Mouse (Mus musculus) kidney, postnatal 10 days (tissue): ENCODE results near the gene Hfm1.

Source experiments
- DNase-seq: peaks from one replicate; pipeline ENCODE4 v3.0.0; 2021; ENCODE audit warnings: mixed read lengths

Gene Hfm1

DNA sequence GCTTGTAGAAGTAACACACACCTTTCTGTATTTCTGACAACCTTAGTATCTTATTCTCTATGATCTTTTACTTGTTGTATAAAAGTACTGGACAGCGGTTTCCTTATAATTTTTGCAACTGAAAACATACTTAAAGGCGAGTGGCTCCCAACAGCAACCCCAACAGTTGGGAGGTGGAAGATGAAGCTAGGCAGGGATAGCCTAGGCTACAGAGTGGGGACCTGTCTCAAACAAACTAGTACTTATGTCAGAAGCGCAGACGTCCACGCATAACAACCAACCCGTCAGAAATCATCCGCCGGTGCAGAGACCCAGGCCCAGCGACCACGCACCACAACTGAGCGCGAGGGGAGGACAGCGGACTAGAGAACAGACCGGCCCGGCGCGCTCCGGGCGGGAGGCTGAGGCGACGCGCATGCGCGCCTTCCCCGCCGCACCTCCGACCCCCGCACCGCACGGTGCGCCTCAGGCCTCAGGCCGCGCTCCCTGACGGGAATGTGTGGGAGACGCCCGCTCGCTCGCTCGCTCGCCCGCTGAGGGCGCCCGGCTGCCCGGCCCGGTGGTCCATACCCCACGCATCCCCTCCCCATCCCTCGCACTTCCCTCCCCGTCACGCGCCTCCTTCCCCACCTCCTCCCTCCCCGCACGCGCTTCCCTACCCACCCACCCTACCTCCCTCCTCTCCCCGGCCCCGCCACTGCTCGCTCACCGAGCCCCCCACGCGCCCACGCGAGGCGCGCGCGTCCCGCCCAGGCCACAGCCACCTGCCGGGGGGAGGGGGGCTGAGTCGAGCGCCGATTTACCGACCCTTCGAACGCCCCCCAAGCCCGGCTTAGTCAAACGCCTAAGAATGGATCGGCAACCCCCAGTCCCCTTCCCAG, at the start of gene Hfm1:
Gene Hfm1, minus strand, starts transcription at position 834 of the 881 bp plus-strand sequence.
- peak; percentile 70 for DNase-seq

DNA sequence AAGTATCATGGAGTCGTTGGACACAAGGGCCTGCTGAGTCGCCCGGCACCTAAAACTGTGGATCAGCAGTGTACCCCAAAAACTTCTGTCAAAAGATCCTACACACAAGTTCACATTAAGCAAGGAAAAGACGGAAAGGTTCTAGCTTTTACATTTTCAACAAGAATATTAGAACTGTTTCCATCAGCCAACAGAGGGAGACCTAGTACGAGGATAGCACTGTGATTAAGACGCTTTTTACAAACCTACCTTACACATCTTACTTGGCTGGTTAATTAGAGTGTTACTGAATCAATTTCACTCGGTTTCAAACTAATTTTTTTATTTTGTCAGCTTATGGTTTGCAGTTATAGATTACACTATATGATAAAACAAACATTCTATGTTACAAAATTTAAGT, 47.8 kb upstream of the Hfm1 start:
- DNase-seq, result no peak

DNA sequence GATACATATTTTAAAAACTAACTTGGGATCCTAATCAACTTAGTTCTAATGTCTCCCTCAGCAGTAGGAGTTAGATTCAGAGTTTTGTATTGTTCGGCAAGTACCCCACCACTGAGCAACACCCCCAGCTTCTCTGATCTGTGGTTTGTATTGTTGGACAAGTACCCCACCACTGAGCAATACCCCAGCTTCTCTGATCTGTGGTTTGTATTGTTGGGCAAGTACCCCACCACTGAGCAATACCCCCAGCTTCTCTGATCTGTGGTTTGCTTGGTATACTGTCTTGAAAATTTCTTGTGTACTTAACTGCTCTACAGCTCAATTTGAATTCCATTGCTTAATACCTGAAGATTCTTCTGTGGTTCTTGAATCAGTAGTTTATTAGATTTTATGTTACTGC, 41.5 kb upstream of the Hfm1 start:
- no peak for DNase-seq

DNA sequence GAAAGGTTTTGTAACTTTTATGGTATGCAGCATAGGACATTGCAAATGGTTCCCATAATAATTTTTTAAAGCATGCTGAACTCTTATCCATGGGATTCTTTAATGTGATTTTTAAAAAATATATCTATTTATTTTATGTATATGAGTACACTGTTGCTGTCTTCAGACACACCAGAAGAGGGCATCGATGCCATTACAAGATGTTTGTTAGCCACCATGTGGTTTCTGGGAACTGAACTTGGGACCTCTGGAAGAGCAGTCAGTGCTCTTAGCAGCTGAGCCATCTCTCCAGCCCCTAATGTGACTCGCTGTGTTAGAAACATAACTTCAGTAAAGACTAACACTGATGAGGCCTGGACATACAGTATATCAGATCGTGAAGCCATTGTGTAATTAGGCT, 40.3 kb upstream of the Hfm1 start:
- no peak for DNase-seq

DNA sequence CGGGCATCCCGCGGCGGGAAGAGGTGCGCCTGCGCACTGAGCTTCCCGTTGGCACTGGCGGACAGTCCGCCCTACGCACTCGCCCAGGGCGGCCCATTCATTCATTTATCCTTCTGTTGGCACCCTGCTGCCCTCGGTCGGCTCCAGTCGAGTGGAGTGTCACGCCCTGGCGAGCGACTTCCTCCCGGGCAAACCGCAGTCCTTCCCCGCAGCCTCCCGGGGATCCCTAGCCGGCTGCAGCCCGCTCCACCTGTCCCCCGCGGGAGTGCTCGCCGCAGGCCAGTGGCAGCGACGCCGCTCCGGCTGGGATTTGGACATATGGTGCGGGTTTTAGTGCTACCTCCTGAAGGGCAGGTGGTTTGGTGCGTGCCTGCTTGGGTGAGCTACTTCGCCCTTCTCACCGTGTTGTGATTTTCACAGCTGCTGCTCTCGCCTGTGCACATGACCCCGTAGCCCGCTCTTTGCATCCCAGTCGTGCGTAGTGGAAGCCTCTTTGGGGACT, 38.4 kb upstream of the Hfm1 start:
- no peak for DNase-seq

DNA sequence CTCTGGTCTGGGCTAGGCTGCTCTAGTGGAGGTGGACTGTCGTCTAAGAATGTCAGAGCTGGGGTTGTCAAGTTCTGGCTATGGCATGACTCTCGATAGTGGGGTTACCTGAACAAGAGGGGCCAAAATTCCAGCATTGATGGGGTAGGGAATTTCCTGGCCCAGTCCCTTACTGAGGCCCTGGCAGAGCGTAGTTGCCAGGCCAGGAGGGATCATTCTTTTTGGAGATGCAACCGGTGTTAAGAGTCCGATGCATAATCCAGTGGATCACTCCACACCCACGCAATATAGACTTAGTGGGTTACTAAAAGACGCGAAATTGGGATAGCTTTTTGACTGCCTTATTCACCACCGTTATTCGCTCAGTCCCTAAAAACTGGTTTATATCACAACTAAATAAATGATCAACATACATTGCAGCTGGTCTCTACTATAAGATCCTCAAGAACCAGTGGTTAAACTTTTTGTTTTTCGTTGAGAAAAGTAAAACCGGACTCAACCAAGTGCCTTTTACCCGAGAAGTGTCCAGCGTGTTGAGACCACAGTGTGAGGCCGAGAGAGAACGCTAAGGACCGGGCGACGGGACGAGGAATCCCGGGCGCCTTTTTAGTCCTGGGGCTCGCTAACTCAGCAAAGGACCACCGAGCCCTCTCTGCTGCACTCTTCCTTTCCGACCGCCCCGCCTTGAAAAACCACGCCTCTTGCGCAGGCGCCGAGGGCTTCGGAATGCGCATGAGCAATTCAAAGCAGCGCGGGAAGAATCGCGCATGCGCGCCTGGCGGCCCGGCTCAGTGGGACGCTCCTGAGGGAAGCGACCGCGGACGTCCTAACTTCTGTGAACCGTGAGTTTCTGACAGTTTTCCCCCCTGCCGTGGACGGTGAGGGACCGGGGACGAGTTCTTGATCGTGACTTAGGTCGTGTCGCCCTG, 37.7 kb upstream of the Hfm1 start, which contains the start of gene Cdc7:
Gene Cdc7, plus strand, starts transcription at position 739 of the 929 bp plus-strand sequence.
- peak; percentile 97 for DNase-seq

DNA sequence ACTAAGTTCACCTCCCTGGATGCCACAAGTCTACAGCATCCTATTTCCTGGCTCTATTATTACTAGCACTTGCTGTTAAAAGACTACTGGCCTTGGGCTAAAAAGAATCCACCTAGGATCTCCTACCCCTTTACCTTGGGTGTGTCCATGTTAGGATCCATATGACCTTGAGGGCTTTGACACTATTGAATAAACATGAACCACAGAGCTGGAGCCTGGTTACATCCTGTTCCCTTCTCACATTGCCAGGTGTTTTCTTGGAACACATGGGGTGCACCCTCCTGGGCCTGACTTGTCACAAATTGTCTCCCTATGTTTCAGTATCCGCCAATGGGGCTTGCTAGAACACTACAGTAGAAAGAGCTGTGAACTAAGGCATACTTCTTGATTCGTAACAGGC, 34.3 kb upstream of the Hfm1 start:
- DNase-seq, result no peak

DNA sequence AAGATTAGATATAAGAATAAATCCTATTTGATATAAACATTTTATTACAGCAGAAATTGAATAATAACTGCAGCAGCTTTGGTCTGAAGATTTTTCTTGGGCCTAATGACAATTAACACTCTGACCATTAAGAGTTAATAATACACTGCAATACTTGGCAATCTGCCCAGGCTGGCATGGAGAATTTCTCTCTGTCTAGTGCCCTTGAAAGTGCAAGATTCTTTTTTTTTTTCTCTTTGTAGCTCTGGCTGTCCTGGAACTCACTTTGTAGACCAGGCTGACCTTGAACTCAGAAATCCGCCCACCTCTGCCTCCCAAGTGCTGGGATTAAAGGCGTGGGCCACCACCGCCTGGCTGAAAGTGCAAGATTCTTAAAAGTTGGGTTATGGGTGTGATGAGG, 32.9 kb upstream of the Hfm1 start:
- DNase-seq, result peak; percentile 60

DNA sequence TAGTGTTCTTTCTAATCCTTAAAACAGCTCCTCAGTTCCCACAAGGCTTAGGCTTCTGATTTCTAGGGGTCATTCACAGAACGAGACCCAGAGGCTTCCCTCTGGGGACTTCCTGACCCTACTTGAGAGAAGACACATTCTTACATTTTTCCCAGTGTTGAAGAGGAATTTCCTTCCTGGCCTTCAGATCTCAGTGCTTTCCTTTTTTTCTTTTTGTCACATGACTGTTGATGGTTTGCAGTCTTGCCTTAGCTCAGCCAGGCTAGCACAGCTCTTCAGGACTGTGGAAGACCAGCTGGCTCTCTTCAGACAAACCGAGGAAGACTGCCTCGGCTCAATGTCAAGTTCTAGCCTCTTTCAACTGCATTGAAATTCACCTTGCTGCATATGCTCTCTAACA, 30.3 kb upstream of the Hfm1 start:
- DNase-seq, result peak; percentile 63

DNA sequence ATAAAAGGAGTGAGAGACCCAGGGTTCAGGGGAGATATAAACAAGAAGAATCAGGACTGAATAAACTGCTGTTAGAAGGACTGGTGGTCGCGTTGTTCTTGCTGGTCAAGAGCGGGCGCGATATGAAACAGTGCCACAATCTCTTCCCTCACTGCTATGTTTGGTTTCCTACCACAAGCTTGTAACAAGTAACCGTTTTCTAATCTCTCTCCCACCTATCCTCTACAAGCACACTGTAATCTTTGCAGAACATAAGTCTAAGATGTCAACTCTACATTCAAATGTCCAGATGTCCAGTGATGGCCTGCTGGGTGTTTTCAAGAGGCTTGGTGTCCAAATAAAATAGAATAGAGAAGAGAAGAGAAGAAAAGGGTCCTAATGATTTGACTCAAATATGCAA, 22.6 kb upstream of the Hfm1 start:
- no peak for DNase-seq

DNA sequence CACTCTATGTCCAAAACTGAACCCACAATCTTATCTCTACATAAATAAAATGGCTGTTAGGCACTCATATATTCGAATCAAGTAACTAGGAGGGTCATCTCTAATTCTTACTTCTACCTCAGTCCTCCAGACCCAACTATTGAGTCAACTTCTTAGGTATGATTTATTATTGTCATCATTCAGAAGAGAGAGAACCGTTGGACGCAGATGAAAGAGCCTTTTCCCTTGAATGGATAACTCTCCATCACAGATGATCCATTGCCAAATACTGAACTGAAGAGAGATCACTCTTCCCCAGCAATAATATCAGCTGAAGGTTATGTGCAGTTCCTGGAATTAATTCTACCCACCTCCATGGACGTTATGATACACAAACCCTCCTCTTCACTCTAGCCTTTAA, 20.2 kb upstream of the Hfm1 start:
- DNase-seq, result no peak

DNA sequence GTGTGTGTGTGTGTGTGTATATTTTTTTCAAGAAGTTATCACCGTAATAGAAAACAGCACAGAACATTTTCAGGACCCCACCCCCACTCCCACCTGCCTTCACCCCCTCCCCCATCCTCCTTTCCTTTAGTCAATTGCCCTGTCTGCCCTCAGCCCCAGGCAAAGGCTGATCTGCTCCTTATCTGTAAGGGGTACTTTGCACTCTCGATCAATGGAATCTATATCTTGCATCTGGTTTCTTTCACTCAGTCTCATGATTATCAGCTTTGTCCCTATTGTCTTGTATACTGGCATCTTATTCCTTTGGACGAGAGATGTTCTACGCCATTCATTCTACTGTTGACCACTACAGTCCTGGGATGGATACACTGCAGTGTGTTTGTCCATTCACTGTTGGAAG, 1.9 kb upstream of the Hfm1 start:
- DNase-seq, result no peak

DNA sequence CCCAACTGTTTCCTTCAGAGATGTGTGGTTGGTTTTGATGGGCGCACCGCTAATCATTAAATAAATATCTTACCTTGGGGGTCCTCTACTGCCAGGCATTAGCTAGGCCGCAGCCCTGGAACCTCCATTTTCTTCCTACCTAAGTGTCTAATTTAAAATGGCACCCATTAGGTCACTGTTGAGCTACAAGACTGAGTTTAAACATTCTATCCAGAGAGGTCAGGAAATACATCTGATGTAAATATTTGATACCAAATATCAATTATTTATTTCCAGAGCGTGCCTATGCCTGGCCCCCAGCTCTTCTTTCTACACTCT, 207 bp upstream of the Hfm1 start:
- DNase-seq, result no peak

DNA sequence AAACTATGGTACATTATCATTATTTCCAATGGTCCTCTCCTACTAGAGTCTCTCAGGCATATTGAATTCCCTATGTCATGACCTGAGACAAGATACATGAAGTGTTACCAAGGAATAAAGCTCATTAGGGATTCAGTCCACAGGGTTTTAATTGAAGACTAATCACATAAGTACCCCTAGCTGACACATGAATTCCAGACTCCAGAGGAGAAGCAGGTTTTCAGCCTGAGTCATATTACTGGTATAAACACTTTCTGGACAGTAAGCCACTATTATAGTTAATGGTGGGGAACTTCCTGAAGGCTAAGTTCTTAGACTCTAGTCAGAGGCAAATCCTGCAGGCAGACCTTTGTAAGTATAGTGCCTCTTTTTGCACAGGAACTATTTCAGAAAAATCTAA, 6.8 kb downstream of the Hfm1 start:
- no peak for DNase-seq

DNA sequence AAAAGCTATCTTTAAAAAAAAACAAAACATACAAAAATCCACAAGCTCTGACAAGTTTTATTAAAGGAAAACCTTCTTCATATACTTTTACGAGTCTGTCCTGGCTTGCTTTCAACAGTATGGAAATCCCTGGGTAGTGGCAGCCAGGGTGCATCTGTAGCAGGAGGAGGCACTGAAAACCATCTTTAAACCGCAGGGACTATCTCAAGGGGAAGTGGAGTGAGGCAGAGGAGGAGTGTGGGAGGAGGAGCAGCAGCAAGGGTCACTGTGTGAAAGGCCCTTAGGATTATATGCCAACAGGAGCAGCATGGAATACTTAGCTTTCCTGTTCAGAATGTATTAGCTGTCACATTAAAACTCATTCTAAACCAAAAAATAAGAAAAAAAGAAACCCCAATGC, 29.2 kb downstream of the Hfm1 start:
- DNase-seq, result no peak

DNA sequence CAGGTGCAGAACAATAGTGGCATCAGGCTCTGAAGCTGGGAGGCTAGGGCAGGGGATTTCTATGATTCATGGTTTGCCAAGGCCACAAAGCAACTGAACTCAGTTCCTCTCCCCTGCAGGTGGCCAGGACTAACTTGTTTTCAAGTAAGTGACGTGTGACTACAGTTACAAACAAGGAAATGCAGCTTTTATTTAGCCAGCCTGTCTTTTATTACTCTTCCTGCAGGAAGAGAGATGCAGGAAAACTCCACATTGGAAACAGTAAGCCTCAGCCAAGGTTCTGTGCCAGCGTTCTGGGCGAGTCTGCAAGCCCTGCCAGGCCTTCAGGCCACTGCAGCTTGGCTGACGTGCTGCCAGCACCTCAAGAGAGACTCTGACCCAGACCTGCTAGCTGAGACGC, 34.3 kb downstream of the Hfm1 start:
- peak; percentile 46 for DNase-seq

DNA sequence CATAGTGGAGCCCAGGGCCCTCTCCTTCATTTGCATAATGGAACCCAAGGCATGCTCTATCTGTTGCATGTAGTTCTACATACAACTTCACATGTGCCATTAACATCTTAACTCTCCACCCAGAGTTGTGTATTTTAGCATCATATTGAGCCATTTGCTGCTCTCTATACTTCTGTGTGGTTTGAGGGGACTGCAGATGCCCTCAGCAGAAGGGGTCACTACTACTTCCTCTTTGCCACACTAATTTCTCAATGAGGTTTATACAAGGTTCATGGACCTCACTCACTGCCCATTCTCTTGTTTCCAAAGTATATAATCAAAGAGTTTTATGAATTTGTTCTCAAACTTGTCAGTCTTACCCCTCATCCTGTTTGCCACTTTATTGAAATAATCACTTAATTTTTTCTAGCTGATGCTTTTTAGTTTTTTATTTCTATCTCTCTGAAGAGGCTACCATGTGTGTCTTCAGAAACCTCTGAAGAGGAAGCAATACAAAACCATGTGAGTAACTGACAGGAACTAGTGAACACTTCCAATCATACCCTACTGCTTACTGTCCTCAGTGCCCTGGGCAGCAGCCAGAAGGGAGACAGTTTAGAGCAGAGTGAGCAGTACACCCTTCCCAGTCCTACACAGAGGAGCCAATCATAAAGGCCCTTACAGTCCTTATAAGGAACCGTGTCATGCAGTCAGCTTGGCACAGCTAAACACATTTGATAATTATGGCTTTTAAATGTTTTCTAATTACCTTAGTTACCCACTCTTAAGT, 38.6 kb downstream of the Hfm1 start:
- no peak for DNase-seq

DNA sequence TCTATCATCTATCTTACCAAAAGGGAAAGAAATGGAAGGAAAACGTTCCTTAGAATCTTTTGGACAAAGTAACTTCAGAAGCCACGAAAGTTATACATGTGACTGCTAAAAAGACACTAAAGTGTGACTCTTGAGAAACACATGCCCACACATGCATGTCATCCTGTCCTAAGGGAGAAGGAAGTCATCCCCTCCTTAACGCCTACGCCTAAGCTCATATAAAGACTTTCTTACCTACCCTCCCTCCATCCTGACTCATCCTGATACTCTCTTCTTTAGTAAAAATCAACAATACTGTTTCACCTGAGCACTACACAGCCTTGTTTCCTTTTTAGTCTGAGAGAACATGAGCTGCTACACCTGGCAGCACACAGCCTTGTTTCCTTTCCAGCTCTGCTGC, 40.6 kb downstream of the Hfm1 start:
- DNase-seq, result no peak

DNA sequence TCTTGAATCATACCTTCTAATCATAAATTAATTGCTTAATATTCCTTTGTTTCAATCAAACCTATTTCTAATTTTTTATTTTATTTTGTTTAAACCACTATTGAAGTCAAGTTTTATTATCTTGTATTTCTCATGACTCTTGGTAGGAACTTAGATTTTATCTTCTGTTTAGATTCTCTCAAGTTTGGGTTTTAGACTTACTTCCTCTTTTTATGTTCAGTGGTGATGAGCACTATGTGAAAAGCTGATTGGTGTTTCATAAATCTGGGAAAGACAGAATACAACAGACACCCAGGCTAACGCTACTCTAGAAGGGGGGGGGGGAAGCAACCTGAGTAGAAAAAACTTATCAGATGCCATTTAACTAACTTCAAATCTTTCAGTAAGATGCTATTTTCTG, 49.7 kb downstream of the Hfm1 start:
- no peak for DNase-seq

DNA sequence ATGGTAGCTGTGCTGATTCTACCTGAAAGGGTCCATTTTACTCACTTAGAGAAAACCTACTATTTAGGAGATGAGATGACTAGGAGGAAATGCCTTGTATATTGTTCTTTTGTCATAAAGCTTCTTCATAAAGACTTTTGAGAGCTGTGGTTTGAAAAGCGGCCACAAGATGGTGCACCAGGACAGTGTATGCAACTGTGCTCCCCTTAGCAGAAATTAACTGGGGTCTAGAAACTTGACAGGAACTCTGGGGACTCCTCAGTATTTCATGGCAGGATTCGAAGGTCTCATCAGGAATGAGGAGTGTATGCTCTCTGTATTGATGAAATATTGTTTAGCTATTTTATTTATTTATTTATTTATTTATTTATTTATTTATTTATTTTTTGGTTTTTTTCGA, 65.7 kb downstream of the Hfm1 start:
- DNase-seq, result peak; percentile 81

DNA sequence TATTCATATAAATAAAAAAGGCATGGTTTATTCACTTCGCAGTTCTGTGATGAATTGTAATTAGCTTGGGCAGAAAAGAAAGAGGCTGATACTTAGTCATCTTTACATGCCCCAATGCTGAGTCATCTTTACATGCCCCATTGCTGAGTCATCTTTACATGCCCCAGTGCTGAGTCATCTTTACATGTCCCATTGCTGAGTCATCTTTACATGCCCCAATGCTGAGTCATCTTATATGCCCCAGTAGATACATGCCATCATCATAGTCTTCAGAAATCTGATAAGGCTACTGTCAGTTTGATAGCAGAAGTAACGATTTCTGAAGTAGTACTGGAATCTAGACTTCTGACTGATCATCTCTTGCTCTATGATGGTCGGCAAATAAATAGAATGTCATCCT, 72.8 kb downstream of the Hfm1 start:
- DNase-seq, result no peak

DNA sequence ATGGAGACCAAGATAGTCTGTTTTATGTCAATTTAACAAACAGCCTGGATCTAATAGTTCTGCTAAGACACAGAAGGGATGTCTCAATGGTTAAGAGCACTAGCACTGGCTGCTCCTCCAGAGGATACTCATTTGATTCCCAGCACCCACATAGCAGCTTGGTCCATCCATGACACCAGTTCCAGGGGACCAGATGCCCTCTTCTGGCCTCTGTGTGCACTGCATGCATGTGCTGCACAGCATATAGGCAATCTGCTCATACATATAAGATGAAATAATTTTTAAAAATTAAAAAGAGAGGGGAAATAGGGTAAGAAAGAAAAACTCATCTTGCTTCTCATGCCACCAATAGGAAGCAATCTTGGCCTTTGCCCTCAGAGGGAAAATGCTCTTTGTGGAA, 79.1 kb downstream of the Hfm1 start:
- DNase-seq, result no peak

DNA sequence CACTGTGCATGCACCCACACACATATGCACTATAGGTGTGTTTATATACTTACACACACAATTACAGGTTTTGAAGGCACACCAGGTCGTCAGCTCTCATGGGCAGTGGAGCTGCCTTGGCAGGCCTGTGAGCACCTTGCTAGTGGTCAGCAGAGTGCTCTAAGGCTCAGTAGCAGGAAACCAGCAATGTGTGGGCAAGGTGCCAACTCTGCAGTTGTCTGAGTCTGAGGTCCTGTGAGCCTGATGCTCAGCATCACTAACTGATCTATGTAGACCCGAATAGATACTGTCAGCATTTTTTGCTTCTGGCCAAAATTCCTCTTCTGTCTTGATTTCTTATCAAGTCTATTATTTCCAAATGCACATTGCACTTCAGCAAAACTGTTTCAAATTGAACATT, 82.2 kb downstream of the Hfm1 start:
- DNase-seq, result peak; percentile 55
